Mouse (Mus musculus): ENCODE measurements around the gene Tfcp2. TPM values are rescaled to one million over a fixed set of nuclear protein-coding genes. Genes with fewer than 3 reads are reported as not detected.

The Tfcp2 gene
- polyA plus RNA-seq, 1 experiment: 10.3 TPM

DNA sequence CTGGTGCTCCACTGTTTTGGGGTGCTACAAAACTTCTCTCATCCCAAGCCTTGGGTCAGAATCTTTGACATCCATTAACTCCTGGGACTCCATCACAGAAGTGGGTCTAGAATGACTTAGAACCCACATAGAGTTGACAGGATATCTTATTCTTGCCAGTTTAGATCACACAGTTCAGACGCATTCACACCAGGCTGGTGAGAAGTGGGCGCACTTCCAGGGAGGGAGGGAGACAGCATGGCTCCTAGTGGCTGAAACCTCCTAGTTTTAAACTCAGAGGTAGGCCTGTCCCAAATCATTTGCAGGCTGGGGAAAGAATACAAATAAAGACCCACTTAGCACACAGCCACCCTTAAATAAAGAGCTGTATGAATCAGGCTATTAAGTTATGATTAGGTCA, 22.6 kb upstream of the Tfcp2 start:
- no peaks in the 10 kb centered on the region for H3K27me3 ChIP-seq (ENCODE audit: control insufficient read depth, insufficient read depth, insufficient read length)
- no peak overlapping the region for H3ac ChIP-seq (ENCODE audit: control insufficient read depth, insufficient read length, low read depth)
- no peaks in the 10 kb centered on the region for H3K79me2 ChIP-seq (ENCODE audit: control insufficient read depth, insufficient read depth)
- no peak overlapping the region for H3K4me3 ChIP-seq (ENCODE audit: insufficient read depth, poor library complexity, severe bottlenecking)
- no peak for TF ChIP-seq MAX (IDR thresholded peaks at IDR 0.05)
- TF ChIP-seq CTCF (IDR thresholded peaks at IDR 0.05; ENCODE audit: control insufficient read depth, insufficient read depth, insufficient read length): no peak
- no peak for TF ChIP-seq USF1 (IDR thresholded peaks at IDR 0.05; ENCODE audit: low read depth)
- no peak for TF ChIP-seq FOSL1 (IDR thresholded peaks at IDR 0.05; ENCODE audit: insufficient read depth, low read length, poor library complexity, severe bottlenecking)
- TF ChIP-seq MYOD1 (IDR thresholded peaks at IDR 0.05; ENCODE audit: control insufficient read depth, insufficient read length, low read depth): no peak
- no peak for TF ChIP-seq MYOG (IDR thresholded peaks at IDR 0.05; ENCODE audit: control insufficient read depth, extremely low read depth, insufficient read length)
- no peak for TF ChIP-seq CEBPB (IDR thresholded peaks at IDR 0.05; ENCODE audit: low read depth)
- no peaks in the 10 kb centered on the region for H3K36me3 ChIP-seq (ENCODE audit: control insufficient read depth, insufficient read depth)
- no peaks in the 10 kb centered on the region for H3K79me3 ChIP-seq (ENCODE audit: low read depth)

DNA sequence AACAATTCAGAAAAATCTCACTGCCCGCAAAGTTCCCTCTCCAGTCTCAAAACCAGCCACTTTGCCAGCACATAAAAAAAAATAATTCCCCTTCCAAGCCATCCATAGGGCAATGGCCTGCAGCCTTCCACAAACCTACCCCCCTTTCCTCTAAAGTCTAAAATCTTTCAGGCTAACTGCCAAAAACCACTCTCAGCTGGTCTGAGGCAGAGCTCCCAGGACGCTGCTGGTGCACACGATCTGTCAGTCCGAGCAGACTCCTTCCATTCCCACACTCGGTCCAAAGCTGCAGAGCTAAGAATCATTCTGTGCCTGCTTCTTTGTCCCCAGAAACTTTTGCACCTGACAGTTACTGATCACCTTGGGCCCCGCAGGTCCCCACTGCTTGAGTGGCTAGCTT, 22.1 kb upstream of the Tfcp2 start:
- Histone ChIP-seq H3K4me3 (ENCODE audit: insufficient read depth, poor library complexity, severe bottlenecking) (no peak overlapping the region), H3K79me3 (ENCODE audit: low read depth) (no peaks in the 10 kb centered on the region), H3ac (ENCODE audit: control insufficient read depth, insufficient read length, low read depth) (no peak overlapping the region), H3K79me2 (ENCODE audit: control insufficient read depth, insufficient read depth) (no peaks in the 10 kb centered on the region), H3K27me3 (ENCODE audit: control insufficient read depth, insufficient read depth, insufficient read length) (no peaks in the 10 kb centered on the region), H3K36me3 (ENCODE audit: control insufficient read depth, insufficient read depth) (no peaks in the 10 kb centered on the region)
- no peak for TF ChIP-seq USF1 (IDR thresholded peaks at IDR 0.05; ENCODE audit: low read depth)
- TF ChIP-seq MYOD1 (IDR thresholded peaks at IDR 0.05; ENCODE audit: control insufficient read depth, insufficient read length, low read depth): no peak
- TF ChIP-seq MAX (IDR thresholded peaks at IDR 0.05): no peak
- no peak for TF ChIP-seq MYOG (IDR thresholded peaks at IDR 0.05; ENCODE audit: control insufficient read depth, extremely low read depth, insufficient read length)
- TF ChIP-seq CEBPB (IDR thresholded peaks at IDR 0.05; ENCODE audit: low read depth): no peak
- TF ChIP-seq CTCF (IDR thresholded peaks at IDR 0.05; ENCODE audit: control insufficient read depth, insufficient read depth, insufficient read length): no peak
- no peak for TF ChIP-seq FOSL1 (IDR thresholded peaks at IDR 0.05; ENCODE audit: insufficient read depth, low read length, poor library complexity, severe bottlenecking)

DNA sequence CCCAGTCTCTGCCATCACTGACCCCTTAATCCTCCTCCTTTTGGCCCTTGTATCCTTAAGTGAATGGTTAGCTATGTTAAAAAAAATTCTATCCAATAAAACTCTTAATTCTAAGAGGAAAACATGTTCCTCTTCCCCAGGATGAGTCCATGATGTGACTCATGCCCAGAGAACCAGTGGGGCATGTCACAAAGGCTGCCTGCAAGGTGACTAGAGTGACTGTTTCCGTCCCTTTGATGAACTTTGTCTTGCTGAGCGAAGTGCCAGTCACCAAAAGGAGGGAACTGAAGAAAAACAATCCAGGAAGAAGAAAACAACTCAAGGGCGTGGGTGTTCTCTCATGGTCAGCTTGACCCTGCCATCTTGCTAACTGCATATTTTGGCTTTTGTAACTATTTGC, 17.4 kb upstream of the Tfcp2 start:
- H3ac ChIP-seq (ENCODE audit: control insufficient read depth, insufficient read length, low read depth): no peak overlapping the region
- H3K27me3 ChIP-seq (ENCODE audit: control insufficient read depth, insufficient read depth, insufficient read length): peaks cover 8% of the 10 kb centered on the region
- TF ChIP-seq USF1 (IDR thresholded peaks at IDR 0.05; ENCODE audit: low read depth) (no peak), MYOG (IDR thresholded peaks at IDR 0.05; ENCODE audit: control insufficient read depth, extremely low read depth, insufficient read length) (no peak), CEBPB (IDR thresholded peaks at IDR 0.05; ENCODE audit: low read depth) (no peak), MYOD1 (IDR thresholded peaks at IDR 0.05; ENCODE audit: control insufficient read depth, insufficient read length, low read depth) (no peak), MAX (IDR thresholded peaks at IDR 0.05) (no peak), CTCF (IDR thresholded peaks at IDR 0.05; ENCODE audit: control insufficient read depth, insufficient read depth, insufficient read length) (no peak), FOSL1 (IDR thresholded peaks at IDR 0.05; ENCODE audit: insufficient read depth, low read length, poor library complexity, severe bottlenecking) (no peak)
- no peaks in the 10 kb centered on the region for H3K36me3 ChIP-seq (ENCODE audit: control insufficient read depth, insufficient read depth)
- H3K79me3 ChIP-seq (ENCODE audit: low read depth): no peaks in the 10 kb centered on the region
- H3K79me2 ChIP-seq (ENCODE audit: control insufficient read depth, insufficient read depth): no peaks in the 10 kb centered on the region
- no peak overlapping the region for H3K4me3 ChIP-seq (ENCODE audit: insufficient read depth, poor library complexity, severe bottlenecking)

DNA sequence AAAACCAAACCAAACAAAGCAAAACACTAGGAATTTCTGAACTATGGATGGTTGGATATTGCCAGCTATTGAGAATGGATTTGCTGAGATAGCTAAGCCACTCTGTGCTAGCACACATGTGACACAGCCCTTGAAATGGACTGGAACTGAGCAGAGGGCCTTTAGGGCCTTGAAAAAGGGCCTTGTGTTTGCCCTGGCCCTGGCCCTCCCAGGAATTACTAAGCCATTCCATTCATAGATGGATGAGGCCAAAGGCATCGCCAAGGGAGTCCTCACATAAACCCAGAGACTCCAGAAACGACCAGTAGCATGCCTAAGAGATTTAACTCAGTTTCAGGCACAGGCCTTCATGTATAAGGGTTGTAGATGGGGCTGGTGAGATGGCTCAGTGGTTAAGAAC, 14.7 kb upstream of the Tfcp2 start:
- H3K27me3 ChIP-seq (ENCODE audit: control insufficient read depth, insufficient read depth, insufficient read length): peaks cover 8% of the 10 kb centered on the region

DNA sequence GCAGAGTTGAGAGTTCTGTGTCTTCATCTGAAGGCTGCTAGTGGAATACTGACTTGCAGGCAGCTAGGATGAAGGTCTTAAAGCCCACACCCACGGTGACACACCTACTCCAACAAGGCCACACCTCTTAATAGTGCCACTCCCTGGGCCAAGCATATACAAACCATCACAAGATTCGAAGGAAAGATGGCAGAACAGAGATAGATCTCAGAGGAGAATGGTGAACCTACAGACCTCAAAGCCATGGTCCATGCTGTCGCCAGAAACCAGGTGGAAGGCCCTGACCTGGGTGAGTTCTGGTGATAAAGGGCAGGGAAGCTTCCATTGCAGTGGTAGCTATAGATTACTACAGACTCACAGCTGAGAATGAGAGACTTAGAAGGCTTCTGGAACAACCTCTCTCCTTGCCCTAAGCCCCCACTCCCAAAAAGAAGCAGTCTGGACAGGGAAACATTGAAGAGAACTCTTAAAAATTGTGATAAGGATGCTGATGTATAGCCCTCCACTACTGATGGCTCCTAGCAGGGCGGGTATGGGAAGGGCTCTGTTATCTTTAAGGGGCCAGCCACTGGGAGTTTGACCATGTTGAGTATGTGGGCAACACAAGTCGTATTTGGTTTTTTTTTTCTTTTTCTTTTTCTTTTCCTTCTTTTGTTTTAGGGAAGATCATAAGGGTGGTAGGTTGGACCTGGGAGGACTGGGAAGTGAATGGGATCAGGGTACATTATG, 6.1 kb upstream of the Tfcp2 start:
- Histone ChIP-seq H3K4me3 (ENCODE audit: insufficient read depth, poor library complexity, severe bottlenecking) (no peak overlapping the region), H3K27me3 (ENCODE audit: control insufficient read depth, insufficient read depth, insufficient read length) (no peaks in the 10 kb centered on the region), H3ac (ENCODE audit: control insufficient read depth, insufficient read length, low read depth) (no peak overlapping the region), H3K79me2 (ENCODE audit: control insufficient read depth, insufficient read depth) (no peaks in the 10 kb centered on the region), H3K36me3 (ENCODE audit: control insufficient read depth, insufficient read depth) (no peaks in the 10 kb centered on the region), H3K79me3 (ENCODE audit: low read depth) (no peaks in the 10 kb centered on the region)
- TF ChIP-seq MAX (IDR thresholded peaks at IDR 0.05) (no peak), USF1 (IDR thresholded peaks at IDR 0.05; ENCODE audit: low read depth) (no peak), CEBPB (IDR thresholded peaks at IDR 0.05; ENCODE audit: low read depth) (no peak), CTCF (IDR thresholded peaks at IDR 0.05; ENCODE audit: control insufficient read depth, insufficient read depth, insufficient read length) (no peak)

More for the DNA sequence above, 14.7 kb upstream of the Tfcp2 start:
- Histone ChIP-seq H3ac (ENCODE audit: control insufficient read depth, insufficient read length, low read depth) (no peak overlapping the region), H3K36me3 (ENCODE audit: control insufficient read depth, insufficient read depth) (no peaks in the 10 kb centered on the region), H3K79me3 (ENCODE audit: low read depth) (no peaks in the 10 kb centered on the region), H3K4me3 (ENCODE audit: insufficient read depth, poor library complexity, severe bottlenecking) (no peak overlapping the region), H3K79me2 (ENCODE audit: control insufficient read depth, insufficient read depth) (no peaks in the 10 kb centered on the region)
- no peak for TF ChIP-seq MAX (IDR thresholded peaks at IDR 0.05)
- no peak for TF ChIP-seq MYOG (IDR thresholded peaks at IDR 0.05; ENCODE audit: control insufficient read depth, extremely low read depth, insufficient read length)
- no peak for TF ChIP-seq MYOD1 (IDR thresholded peaks at IDR 0.05; ENCODE audit: control insufficient read depth, insufficient read length, low read depth)
- TF ChIP-seq CTCF (IDR thresholded peaks at IDR 0.05; ENCODE audit: control insufficient read depth, insufficient read depth, insufficient read length): no peak
- TF ChIP-seq USF1 (IDR thresholded peaks at IDR 0.05; ENCODE audit: low read depth): no peak
- no peak for TF ChIP-seq FOSL1 (IDR thresholded peaks at IDR 0.05; ENCODE audit: insufficient read depth, low read length, poor library complexity, severe bottlenecking)
- TF ChIP-seq CEBPB (IDR thresholded peaks at IDR 0.05; ENCODE audit: low read depth): no peak

DNA sequence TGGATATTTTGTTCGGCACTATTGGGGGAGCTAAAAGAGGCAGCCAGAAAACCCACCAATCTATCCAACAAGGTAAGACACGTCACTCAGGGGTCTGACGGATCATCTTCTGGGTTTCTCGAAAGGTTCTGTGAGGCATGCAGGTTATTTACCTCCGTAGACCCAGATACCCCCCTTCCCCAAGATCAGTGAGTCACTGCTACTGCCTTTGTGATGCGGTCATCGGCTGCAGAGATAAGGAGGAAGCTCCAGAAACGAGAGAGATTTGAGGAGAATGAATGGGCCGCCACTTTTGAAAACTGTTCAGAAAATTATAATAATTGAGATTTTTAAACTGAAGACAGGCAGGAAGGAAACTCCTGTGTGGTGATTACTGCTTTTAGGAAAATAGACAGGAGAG, 4.6 kb upstream of the Tfcp2 start:
- H3K79me3 ChIP-seq (ENCODE audit: low read depth): no peaks in the 10 kb centered on the region
- H3K36me3 ChIP-seq (ENCODE audit: control insufficient read depth, insufficient read depth): no peaks in the 10 kb centered on the region
- no peaks in the 10 kb centered on the region for H3K27me3 ChIP-seq (ENCODE audit: control insufficient read depth, insufficient read depth, insufficient read length)
- TF ChIP-seq CTCF (IDR thresholded peaks at IDR 0.05; ENCODE audit: control insufficient read depth, insufficient read depth, insufficient read length): no peak
- no peak for TF ChIP-seq FOSL1 (IDR thresholded peaks at IDR 0.05; ENCODE audit: insufficient read depth, low read length, poor library complexity, severe bottlenecking)
- H3ac ChIP-seq (ENCODE audit: control insufficient read depth, insufficient read length, low read depth): no peak overlapping the region
- H3K79me2 ChIP-seq (ENCODE audit: control insufficient read depth, insufficient read depth): peaks cover under 1% of the 10 kb centered on the region
- no peak overlapping the region for H3K4me3 ChIP-seq (ENCODE audit: insufficient read depth, poor library complexity, severe bottlenecking)

Data from C2C12 (cell line).